Mouse (Mus musculus) gastrocnemius, adult 2 months (tissue): ENCODE measurements at regions not wholly inside any gene's neighbourhood (a gene's known extent, or its start where the extent isn't known, plus 50 kb on each side); places are given as distances from the start of the nearest gene placed in this dataset.

Experiments used
- DNase-seq: peaks from one replicate; pipeline ENCODE4 v3.0.0; 2022
- H3K27ac ChIP-seq: fragments of 200-600 bp; 2 replicates; pipeline ENCODE4 v1.8.1; 2022; ENCODE audit warnings: mild to moderate bottlenecking
- H3K4me3 ChIP-seq: fragments of 200-600 bp; 2 replicates; pipeline ENCODE4 v1.8.1; 2022; ENCODE audit warnings: mild to moderate bottlenecking, moderate library complexity
- CTCF ChIP-seq: fragments of 200-600 bp; IDR thresholded peaks from 2 replicates; pipeline ENCODE4 v1.8.1; 2022; ENCODE audit warnings: antibody characterized with exemption, mild to moderate bottlenecking, moderate library complexity
- intact Hi-C: fragments of 180-260 bp; cut with DNase I; formaldehyde crosslinking; loops from one replicate; pipeline ENCODE4 v1.15.1; 2025

- intact Hi-C loops: no loop called here
- no peak for TF ChIP-seq CTCF
- H3K4me3 ChIP-seq: no peak overlapping the region
- no peak overlapping the region for H3K27ac ChIP-seq
- no peak for DNase-seq
These were observed 120.1 kb upstream of the Zfp706 start for GRCm38 (mm10) chr15:37127681-37128080.

- intact Hi-C loops: no loop called here
- DNase-seq: no peak
- no peak overlapping the region for H3K27ac ChIP-seq
- H3K4me3 ChIP-seq: no peak overlapping the region
- no peak for TF ChIP-seq CTCF
These were observed 119.6 kb upstream of the Zfp706 start for GRCm38 (mm10) chr15:37127170-37127569.

- intact Hi-C loops: no loop called here
- no peak for DNase-seq
- Histone ChIP-seq H3K4me3 (no peak overlapping the region), H3K27ac (no peak overlapping the region)
- no peak for TF ChIP-seq CTCF
These were observed 118.2 kb upstream of the Zfp706 start for GRCm38 (mm10) chr15:37125823-37126222.

DNA sequence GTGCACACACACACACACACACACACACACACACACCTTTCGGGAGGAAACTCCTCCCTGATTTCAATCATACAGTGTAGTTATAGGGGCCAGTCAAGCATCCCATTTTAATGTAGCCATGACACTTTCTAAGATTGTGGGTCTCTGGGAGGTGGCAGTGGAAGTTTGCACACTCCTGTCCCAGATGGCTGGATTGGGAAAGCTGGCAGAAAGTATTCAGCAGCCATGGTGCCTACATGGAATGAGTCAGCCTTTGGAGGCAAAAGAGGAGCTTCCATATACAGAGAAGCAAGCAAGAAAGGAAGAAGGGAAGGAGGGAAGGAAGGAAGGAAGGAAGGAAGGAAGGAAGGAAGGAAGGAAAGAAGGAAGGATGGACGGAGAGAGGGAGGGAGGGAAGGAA lies 117.4 kb upstream of the Zfp706 start:
- no peak for TF ChIP-seq CTCF
- H3K27ac ChIP-seq: no peak overlapping the region
- no peak overlapping the region for H3K4me3 ChIP-seq
- no peak for DNase-seq
- intact Hi-C loops: loop anchor here (5.0 kb wide), 1 partner anchor 782 kb away; no protein-coding TSS in a partner anchor

GRCm38 (mm10) chr15:37124299-37124698 lies 116.7 kb upstream of the Zfp706 start:
- TF ChIP-seq CTCF: no peak
- peak; percentile 26 for DNase-seq
- no peak overlapping the region for H3K27ac ChIP-seq
- no peak overlapping the region for H3K4me3 ChIP-seq
- intact Hi-C loops: loop anchor here (5.0 kb wide), 1 partner anchor 783 kb away; no protein-coding TSS in a partner anchor

DNA sequence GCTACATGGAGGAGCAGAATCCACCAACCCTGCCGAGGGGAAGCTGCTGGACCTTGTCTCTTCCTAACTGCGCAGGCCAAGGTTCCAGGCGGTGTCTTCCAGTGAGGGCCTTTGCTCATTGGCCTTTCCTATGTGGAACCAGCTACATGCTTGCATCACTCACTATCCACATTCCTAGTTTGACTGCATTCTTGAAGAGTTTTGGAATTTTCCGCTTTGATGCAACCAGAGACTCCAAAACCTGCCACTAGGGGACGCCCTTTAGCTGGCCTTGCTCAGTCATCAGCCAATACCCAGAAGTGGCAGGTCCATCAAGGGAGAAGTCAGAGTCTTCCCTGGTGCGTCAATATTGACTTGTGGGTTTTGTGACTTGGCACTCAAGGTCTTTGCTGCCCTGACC lies 112.8 kb upstream of the Zfp706 start:
- peak; percentile 74 for DNase-seq
- intact Hi-C loops: loop anchor here (1.0 to 5.0 kb wide), 2 partner anchors 208 to 787 kb away; no protein-coding TSS in a partner anchor
- Histone ChIP-seq H3K4me3 (no peak overlapping the region), H3K27ac (no peak overlapping the region)
- peak; percentile 99 for TF ChIP-seq CTCF

DNA sequence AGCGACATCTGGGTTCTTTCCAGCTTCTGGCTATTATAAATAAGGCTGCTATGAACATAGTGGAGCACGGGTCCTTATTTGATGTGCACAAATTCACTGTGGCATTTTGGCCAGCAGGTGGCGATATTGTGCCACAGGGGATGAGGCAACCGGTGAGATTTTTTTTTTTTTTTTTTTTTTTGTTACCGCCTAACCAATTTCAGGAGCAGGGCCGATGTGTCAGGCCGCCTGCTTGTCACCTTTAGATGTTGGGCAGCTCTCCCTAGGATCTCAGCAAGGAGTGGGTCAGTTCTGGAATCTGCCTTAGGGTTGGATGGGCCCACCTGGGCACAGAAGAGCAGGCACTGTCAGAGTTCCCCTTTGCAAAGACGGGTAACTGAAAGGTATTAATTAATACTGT lies 106.5 kb upstream of the Zfp706 start:
- peak; percentile 80 for TF ChIP-seq CTCF
- Histone ChIP-seq H3K4me3 (no peak overlapping the region), H3K27ac (no peak overlapping the region)
- peak; percentile 79 for DNase-seq
- intact Hi-C loops: no loop called here

DNA sequence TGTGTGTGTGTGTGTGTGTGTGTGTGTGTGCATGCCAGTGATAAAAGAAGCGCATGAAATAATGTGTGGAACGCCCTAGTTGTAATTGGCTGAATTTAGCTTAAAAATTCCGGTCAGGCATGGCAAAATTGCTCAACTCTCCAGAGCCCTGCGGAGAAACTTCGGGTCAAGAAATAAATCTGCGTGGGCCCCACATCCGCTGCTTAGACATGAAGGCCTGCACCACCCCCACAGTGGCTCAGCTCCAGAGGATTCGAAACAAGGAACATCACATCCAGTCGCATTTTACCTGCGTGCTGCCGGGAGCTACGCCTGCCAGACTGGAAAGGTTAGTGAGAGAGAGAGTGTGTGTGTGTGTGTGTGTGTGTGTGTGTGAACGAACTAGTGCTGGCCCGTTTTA lies 102.9 kb upstream of the Zfp706 start:
- DNase-seq: no peak
- intact Hi-C loops: no loop called here
- H3K4me3 ChIP-seq: no peak overlapping the region
- H3K27ac ChIP-seq: no peak overlapping the region
- no peak for TF ChIP-seq CTCF

DNA sequence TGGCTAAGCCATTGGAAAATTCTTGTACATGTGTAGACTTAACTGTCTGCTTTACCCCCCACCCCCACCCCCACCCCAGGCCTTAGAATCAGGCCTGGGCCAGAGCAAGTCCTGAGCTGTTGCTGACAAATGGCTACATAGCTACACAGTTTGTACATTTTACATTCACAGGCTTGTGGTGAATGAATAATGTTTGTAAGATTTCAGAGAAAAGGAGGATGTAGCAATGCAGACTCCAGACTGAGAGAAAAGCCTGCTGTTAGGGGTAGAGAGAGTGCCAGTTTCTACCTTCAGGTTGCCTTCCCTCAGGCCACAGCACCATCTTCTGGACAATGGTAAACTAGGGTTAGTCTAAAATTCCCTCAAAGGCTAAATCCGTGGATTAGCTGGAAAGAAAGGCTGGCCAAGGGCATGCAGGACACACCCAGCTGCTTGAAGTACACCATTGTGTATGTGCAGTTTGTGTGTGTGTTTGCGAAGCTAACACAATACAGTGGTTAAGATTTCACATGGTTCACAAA lies 94.5 kb upstream of the Zfp706 start:
- no peak overlapping the region for H3K27ac ChIP-seq
- intact Hi-C loops: loop anchor here (5.0 kb wide), 1 partner anchor 385 kb away; no protein-coding TSS in a partner anchor
- TF ChIP-seq CTCF: peak; percentile 52

DNA sequence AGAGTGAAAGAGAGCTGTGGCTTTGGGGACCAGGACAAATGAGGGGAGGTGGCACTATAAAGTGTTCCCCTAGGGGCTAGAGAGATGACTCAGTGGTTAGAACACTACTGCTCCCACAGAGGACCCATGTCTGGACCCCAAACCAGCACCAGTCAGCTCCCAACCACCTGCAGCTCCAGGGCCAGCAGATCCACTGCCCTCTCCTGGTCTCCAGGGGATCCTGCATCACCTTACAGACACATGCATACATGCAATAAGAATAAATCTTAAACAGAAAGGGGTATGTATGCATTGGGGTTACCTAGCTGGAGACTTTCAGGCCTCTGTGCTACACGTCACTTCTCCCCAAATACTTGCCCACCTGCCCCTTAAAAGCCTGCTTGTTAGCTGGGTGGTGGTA lies 93.8 kb upstream of the Zfp706 start:
- no peak for TF ChIP-seq CTCF
- intact Hi-C loops: loop anchor here (5.0 kb wide), 1 partner anchor 384 kb away; no protein-coding TSS in a partner anchor
- no peak for DNase-seq
- Histone ChIP-seq H3K27ac (no peak overlapping the region), H3K4me3 (no peak overlapping the region)

More for the DNA sequence above, 94.5 kb upstream of the Zfp706 start:
- H3K4me3 ChIP-seq: no peak overlapping the region
- no peak for DNase-seq

GRCm38 (mm10) chr15:37100767-37101288 lies 93.3 kb upstream of the Zfp706 start:
- no peak for DNase-seq
- Histone ChIP-seq H3K27ac (no peak overlapping the region), H3K4me3 (no peak overlapping the region)
- no peak for TF ChIP-seq CTCF
- intact Hi-C loops: loop anchor here (5.0 kb wide), 1 partner anchor 384 kb away; no protein-coding TSS in a partner anchor

GRCm38 (mm10) chr15:37099927-37100766 lies 92.6 kb upstream of the Zfp706 start:
- peak; percentile 49 for DNase-seq
- no peak overlapping the region for H3K27ac ChIP-seq
- TF ChIP-seq CTCF: peak; percentile 78
- peak overlapping the region; percentile 46 for H3K4me3 ChIP-seq
- intact Hi-C loops: loop anchor here (5.0 kb wide), 1 partner anchor 383 kb away; no protein-coding TSS in a partner anchor

GRCm38 (mm10) chr15:37099176-37099575 lies 91.6 kb upstream of the Zfp706 start:
- no peak for TF ChIP-seq CTCF
- no peak overlapping the region for H3K4me3 ChIP-seq
- no peak overlapping the region for H3K27ac ChIP-seq
- DNase-seq: no peak
- intact Hi-C loops: no loop called here
